Mouse (Mus musculus) neural tube, postnatal 0 days (tissue): Measurements from ENCODE around the gene Ubqln3. TPM values are rescaled to one million over a fixed set of nuclear protein-coding genes. Genes with fewer than 3 reads are reported as not detected.

Experiments used
- polyA plus RNA-seq: library from polyadenylated mRNA; unstranded; fragments of >200 nt; fragmentation: Nextera tagmentation; extraction: Ambion mirVana; gene quantifications from 2 replicates; pipeline ENCODE4 v1.2.1, GENCODE M21; 2015

The Ubqln3 gene
- not detected in 2 replicates for polyA plus RNA-seq

GRCm38 (mm10) chr7:104143179-104143578 is at the start of gene Ubqln3:
Gene Ubqln3, minus strand, starts transcription at chr7:104143279.

DNA sequence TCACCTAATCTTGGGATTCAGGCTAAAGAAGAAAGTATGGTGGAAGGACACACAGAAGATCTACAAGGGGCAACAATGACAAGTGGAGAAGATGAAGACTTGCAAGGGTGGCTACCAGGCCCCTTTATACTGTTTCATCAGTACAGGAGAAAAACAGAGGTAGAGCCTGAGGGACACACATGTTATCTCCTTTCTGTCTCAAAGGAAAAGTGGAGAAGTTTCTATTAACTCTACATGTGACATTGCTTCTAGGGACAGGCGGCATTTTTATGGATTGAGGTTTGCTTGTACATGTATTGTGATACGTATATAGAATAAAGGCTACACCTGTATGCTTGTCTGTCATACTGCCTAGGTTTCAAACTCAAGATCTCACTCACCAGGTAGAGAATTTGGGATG is 40.2 kb upstream of the Ubqln3 start, which contains the start of gene Olfr648:
Gene Olfr648, minus strand, starts transcription at position 101 of the 400 bp plus-strand sequence.

GRCm38 (mm10) chr7:104150456-104150855 is 7.4 kb upstream of the Ubqln3 start, which contains the start of gene Ubqlnl:
Gene Ubqlnl, minus strand, starts transcription at chr7:104150556.

DNA sequence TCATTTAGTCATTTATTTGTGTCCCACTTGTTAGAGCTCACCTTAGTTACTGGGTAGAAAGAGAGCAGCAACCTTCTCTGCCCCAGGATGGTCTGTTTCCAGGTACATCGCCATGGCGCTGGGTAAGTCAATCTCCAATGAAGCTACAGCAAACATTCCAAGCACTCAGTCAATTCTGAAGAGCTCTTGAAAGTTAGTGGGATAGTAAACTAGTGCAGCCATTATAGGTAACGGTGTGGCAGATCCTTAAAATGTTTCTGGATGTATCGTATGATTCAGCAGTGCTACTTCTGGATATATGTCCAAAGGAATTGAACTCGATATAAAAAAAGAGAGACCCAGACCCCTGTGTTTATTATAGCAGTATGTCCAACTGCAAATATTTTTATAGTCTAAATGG is 5.8 kb downstream of the Ubqln3 start, which contains the start of gene Olfr643:
Gene Olfr643, minus strand, starts transcription at position 101 of the 400 bp plus-strand sequence.

DNA sequence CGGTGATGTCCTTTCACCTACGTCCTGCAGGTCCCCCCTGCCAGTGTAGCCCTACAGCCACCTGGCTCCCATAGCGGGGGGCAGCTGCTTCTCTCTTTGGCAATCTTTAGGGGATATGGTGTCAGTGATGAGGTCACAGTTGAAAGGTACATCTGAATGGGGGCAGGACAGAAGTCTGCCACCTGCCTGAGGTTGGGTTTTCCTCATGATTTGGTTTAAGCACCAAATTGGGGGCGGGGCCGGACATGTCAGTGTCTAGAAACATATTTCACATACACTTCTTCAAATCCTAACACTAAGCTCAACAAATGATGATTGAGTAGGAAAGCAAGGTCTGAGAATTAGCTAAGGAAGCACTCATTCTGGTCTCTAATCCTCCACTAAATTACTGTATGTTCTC is 13.4 kb downstream of the Ubqln3 start, which contains the start of gene Ubqln5:
Gene Ubqln5, minus strand, starts transcription at position 101 of the 400 bp plus-strand sequence.

GRCm38 (mm10) chr7:104104757-104104972 is 38.4 kb downstream of the Ubqln3 start, which contains the start of gene Olfr646:
Gene Olfr646, plus strand, starts transcription at chr7:104104873.

Other genes starting within 250 kb of the Ubqln3 start
- not detected in 2 replicates for gene Olfr64, start 248.8 kb downstream of the Ubqln3 start, polyA plus RNA-seq
- not detected in 2 replicates for gene Olfr65, start 239.8 kb downstream of the Ubqln3 start, polyA plus RNA-seq
- gene Olfr631, start 214.5 kb downstream of the Ubqln3 start, polyA plus RNA-seq = not detected in 2 replicates
- not detected in 2 replicates for gene Olfr632, start 208.9 kb downstream of the Ubqln3 start, polyA plus RNA-seq
- not detected in 2 replicates for gene Olfr633, start 198.8 kb downstream of the Ubqln3 start, polyA plus RNA-seq
- not detected in 2 replicates for gene Olfr635, start 172.1 kb downstream of the Ubqln3 start, polyA plus RNA-seq
- not detected in 2 replicates for gene Olfr638, start 144.5 kb downstream of the Ubqln3 start, polyA plus RNA-seq
- 0.04 TPM in 1 of 2 replicates, not detected in the other for gene Olfr639, start 126.0 kb downstream of the Ubqln3 start, polyA plus RNA-seq
- gene Olfr640, start 117.7 kb downstream of the Ubqln3 start, polyA plus RNA-seq = not detected in 2 replicates
- gene Olfr641, start 107.8 kb downstream of the Ubqln3 start, polyA plus RNA-seq = not detected in 2 replicates
- not detected in 2 replicates for gene Olfr642, start 90.6 kb downstream of the Ubqln3 start, polyA plus RNA-seq
- gene 4930516K23Rik, start 81.8 kb downstream of the Ubqln3 start, polyA plus RNA-seq = not detected in 2 replicates
- gene Olfr644, start 71.4 kb downstream of the Ubqln3 start, polyA plus RNA-seq = not detected in 2 replicates
- not detected in 2 replicates for gene Olfr645, start 57.8 kb downstream of the Ubqln3 start, polyA plus RNA-seq
- not detected in 2 replicates for gene Olfr646, start 38.4 kb downstream of the Ubqln3 start, polyA plus RNA-seq
- gene Ubqln5, start 13.5 kb downstream of the Ubqln3 start, polyA plus RNA-seq = not detected in 2 replicates
- not detected in 2 replicates for gene Olfr643, start 5.9 kb downstream of the Ubqln3 start, polyA plus RNA-seq
- not detected in 2 replicates for gene Ubqlnl, start 7.3 kb upstream of the Ubqln3 start, polyA plus RNA-seq
- not detected in 2 replicates for gene Olfm5, start 21.6 kb upstream of the Ubqln3 start, polyA plus RNA-seq
- 0.32 and 0.45 TPM in 2 replicates for gene Olfr648, start 40.1 kb upstream of the Ubqln3 start, polyA plus RNA-seq
- not detected in 2 replicates for gene Olfr649, start 52.7 kb upstream of the Ubqln3 start, polyA plus RNA-seq
- 0.20 and 0.31 TPM in 2 replicates for gene Trim6, start 75.5 kb upstream of the Ubqln3 start, polyA plus RNA-seq
- 1.3 and 1.4 TPM in 2 replicates for gene Trim34a, start 101.2 kb upstream of the Ubqln3 start, polyA plus RNA-seq
- 0.31 and 0.55 TPM in 2 replicates for gene Trim5, start 144.8 kb upstream of the Ubqln3 start, polyA plus RNA-seq
- 2.7 and 2.9 TPM in 2 replicates for gene Trim12a, start 172.2 kb upstream of the Ubqln3 start, polyA plus RNA-seq
- gene Trim34b, start 186.2 kb upstream of the Ubqln3 start, polyA plus RNA-seq = not detected in 2 replicates
- gene Trim12c, start 210.1 kb upstream of the Ubqln3 start, polyA plus RNA-seq = 0.89 and 0.90 TPM in 2 replicates
- gene Trim30b, start 226.6 kb upstream of the Ubqln3 start, polyA plus RNA-seq = 0.11 and 0.21 TPM in 2 replicates